Mouse (Mus musculus): Measurements from ENCODE around the gene Zdhhc12. TPM values are rescaled to one million over a fixed set of nuclear protein-coding genes. Genes with fewer than 3 reads are reported as not detected.
A peak's percentile ranks its signal among the peaks of the same experiment; 100 is the strongest.

The Zdhhc12 gene
- polyA plus RNA-seq, 1 experiment: 39.0 TPM

DNA sequence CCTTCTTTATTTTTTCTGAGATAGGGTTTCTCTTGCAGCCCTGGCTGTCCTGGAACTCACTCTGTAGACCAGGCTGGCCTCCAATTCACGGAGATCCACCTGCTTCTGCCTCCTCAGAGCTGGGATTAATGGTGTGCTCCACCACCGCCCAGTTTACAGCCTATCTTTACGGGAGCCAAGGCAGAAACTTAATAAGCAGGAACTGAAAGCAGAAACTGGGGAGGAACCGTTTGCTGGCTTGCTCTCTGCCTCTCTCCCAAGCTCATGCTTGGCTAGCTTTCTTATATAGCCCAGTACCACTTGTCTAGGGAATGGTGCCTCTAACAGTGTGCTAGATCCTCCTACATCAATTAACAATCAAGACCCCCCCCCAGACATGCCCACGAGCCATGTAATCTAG lies 9.3 kb downstream of the Zdhhc12 start:
- Histone ChIP-seq H3K4me1 (ENCODE audit: control insufficient read depth, insufficient read depth, low read length) (peaks cover 1% of the 10 kb centered on the region), H3K36me3 (ENCODE audit: control insufficient read depth, insufficient read depth, low read length, poor library complexity, severe bottlenecking) (no peaks in the 10 kb centered on the region), H3K4me3 (ENCODE audit: low read depth, low read length) (no peak overlapping the region), H3K27me3 (ENCODE audit: control insufficient read depth, insufficient read depth, low read length, poor library complexity, severe bottlenecking) (no peaks in the 10 kb centered on the region), H3K9ac (ENCODE audit: low read depth, poor library complexity, severe bottlenecking) (no peak overlapping the region), H3K27ac (ENCODE audit: insufficient read depth, low read length) (no peak overlapping the region), H3K9me3 (replicated peaks; ENCODE audit: control insufficient read depth, insufficient read depth, low read length, poor library complexity, severe bottlenecking) (no peaks in the 10 kb centered on the region)
- no peak for TF ChIP-seq EP300 (IDR thresholded peaks at IDR 0.05; ENCODE audit: insufficient read depth, low read depth, low read length)
- no peak for TF ChIP-seq POLR2A (IDR thresholded peaks at IDR 0.05; ENCODE audit: insufficient read depth, low read length)
- TF ChIP-seq CTCF (IDR thresholded peaks at IDR 0.05; ENCODE audit: low read depth, low read length): no peak

DNA sequence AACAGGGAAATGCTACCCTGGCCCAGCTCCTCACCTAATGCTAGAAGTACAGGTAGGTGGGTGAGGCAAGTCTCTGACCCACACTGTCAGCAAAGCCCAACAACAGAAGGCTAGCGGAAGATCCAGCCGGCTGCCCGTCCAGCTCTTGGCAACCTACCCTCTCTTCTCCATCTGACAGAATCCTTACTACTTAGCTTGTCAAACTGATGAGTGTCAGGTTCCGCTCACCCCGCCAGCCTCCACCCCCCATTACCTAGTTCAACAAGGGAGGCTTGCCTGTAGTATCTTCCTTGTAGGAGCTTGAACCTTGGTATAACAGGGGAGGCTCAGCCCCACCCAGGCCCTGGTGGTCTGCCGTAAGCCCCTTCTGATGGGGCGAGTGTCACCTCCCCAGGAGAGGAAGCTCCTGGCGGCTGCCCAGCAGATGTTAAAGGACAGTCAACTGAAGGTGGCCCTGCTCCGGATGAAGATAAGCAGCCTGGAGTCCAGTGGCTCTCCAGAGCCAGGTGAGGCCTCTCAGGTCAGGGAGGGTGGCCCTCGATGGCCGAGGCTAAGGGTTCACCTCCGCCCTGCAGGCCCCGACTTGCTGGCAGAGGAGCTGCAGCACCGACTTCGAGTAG lies 13.2 kb downstream of the Zdhhc12 start:
- no peaks in the 10 kb centered on the region for H3K9me3 ChIP-seq (replicated peaks; ENCODE audit: control insufficient read depth, insufficient read depth, low read length, poor library complexity, severe bottlenecking)
- peaks cover 6% of the 10 kb centered on the region for H3K4me1 ChIP-seq (ENCODE audit: control insufficient read depth, insufficient read depth, low read length)
- H3K9ac ChIP-seq (ENCODE audit: low read depth, poor library complexity, severe bottlenecking): no peak overlapping the region
- H3K27me3 ChIP-seq (ENCODE audit: control insufficient read depth, insufficient read depth, low read length, poor library complexity, severe bottlenecking): no peaks in the 10 kb centered on the region
- H3K36me3 ChIP-seq (ENCODE audit: control insufficient read depth, insufficient read depth, low read length, poor library complexity, severe bottlenecking): no peaks in the 10 kb centered on the region
- no peak overlapping the region for H3K4me3 ChIP-seq (ENCODE audit: low read depth, low read length)
- H3K27ac ChIP-seq (ENCODE audit: insufficient read depth, low read length): no peak overlapping the region
- TF ChIP-seq POLR2A (IDR thresholded peaks at IDR 0.05; ENCODE audit: insufficient read depth, low read length) (no peak), CTCF (IDR thresholded peaks at IDR 0.05; ENCODE audit: low read depth, low read length) (no peak), EP300 (IDR thresholded peaks at IDR 0.05; ENCODE audit: insufficient read depth, low read depth, low read length) (no peak)

DNA sequence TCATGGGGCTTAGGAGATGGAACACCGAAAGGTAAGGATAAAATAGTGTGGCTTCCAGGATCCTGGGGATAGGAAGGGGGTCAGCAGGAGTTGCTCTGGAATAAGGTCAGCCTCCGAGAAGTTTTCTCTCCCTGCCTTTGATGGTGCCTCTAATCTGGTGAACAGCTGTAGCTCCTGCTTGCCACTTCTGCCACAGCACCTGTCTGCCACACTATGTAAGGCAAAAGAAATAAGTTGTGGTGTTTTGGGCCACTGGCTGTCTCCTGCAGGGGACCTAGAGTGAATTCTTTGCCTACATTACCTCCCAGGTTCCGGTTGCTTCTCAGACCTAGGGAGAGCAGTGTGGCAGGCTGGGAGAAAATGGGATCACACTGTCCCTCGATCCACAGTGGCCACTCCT lies 14.7 kb downstream of the Zdhhc12 start:
- TF ChIP-seq CTCF (IDR thresholded peaks at IDR 0.05; ENCODE audit: low read depth, low read length) (no peak), EP300 (IDR thresholded peaks at IDR 0.05; ENCODE audit: insufficient read depth, low read depth, low read length) (no peak), POLR2A (IDR thresholded peaks at IDR 0.05; ENCODE audit: insufficient read depth, low read length) (no peak)
- no peaks in the 10 kb centered on the region for H3K27me3 ChIP-seq (ENCODE audit: control insufficient read depth, insufficient read depth, low read length, poor library complexity, severe bottlenecking)
- no peaks in the 10 kb centered on the region for H3K9me3 ChIP-seq (replicated peaks; ENCODE audit: control insufficient read depth, insufficient read depth, low read length, poor library complexity, severe bottlenecking)
- no peaks in the 10 kb centered on the region; the same call in 1 of the 2 replicates for H3K36me3 ChIP-seq (ENCODE audit: control insufficient read depth, insufficient read depth, low read length, poor library complexity, severe bottlenecking)
- H3K9ac ChIP-seq (ENCODE audit: low read depth, poor library complexity, severe bottlenecking): peak overlapping the region; percentile 89
- peak overlapping the region; percentile 82; the same call in 1 of the 2 replicates for H3K4me3 ChIP-seq (ENCODE audit: low read depth, low read length)
- H3K4me1 ChIP-seq (ENCODE audit: control insufficient read depth, insufficient read depth, low read length): peaks cover 6% of the 10 kb centered on the region
- no peak overlapping the region for H3K27ac ChIP-seq (ENCODE audit: insufficient read depth, low read length)

DNA sequence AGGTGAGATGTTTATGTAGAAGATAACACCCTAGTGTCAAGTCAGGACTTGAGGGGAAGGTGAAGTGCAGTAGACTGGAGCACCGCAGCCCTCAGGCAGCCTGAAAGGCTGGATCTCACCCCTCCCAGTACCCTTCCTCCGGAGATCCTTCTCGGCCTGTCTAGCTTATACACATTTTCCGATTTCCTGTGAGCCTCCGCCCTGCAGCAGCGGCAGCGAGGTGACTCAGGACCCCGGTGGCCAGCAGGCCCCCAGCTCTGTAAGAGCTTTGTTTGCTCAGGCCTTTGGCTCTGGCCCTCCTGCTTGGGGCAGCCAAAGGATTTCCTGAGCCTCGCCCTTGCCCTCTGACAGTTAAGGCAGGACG lies 15.1 kb downstream of the Zdhhc12 start:
- peak overlapping the region; percentile 82 for H3K4me3 ChIP-seq (ENCODE audit: low read depth, low read length)
- H3K9ac ChIP-seq (ENCODE audit: low read depth, poor library complexity, severe bottlenecking): peak overlapping the region; percentile 89
- no peaks in the 10 kb centered on the region for H3K27me3 ChIP-seq (ENCODE audit: control insufficient read depth, insufficient read depth, low read length, poor library complexity, severe bottlenecking)
- H3K9me3 ChIP-seq (replicated peaks; ENCODE audit: control insufficient read depth, insufficient read depth, low read length, poor library complexity, severe bottlenecking): no peaks in the 10 kb centered on the region
- H3K27ac ChIP-seq (ENCODE audit: insufficient read depth, low read length): peak overlapping the region; percentile 42
- H3K4me1 ChIP-seq (ENCODE audit: control insufficient read depth, insufficient read depth, low read length): peaks cover 6% of the 10 kb centered on the region
- H3K36me3 ChIP-seq (ENCODE audit: control insufficient read depth, insufficient read depth, low read length, poor library complexity, severe bottlenecking): no peaks in the 10 kb centered on the region; the same call in 1 of the 2 replicates
- TF ChIP-seq POLR2A (IDR thresholded peaks at IDR 0.05; ENCODE audit: insufficient read depth, low read length) (no peak), EP300 (IDR thresholded peaks at IDR 0.05; ENCODE audit: insufficient read depth, low read depth, low read length) (no peak), CTCF (IDR thresholded peaks at IDR 0.05; ENCODE audit: low read depth, low read length) (no peak)

DNA sequence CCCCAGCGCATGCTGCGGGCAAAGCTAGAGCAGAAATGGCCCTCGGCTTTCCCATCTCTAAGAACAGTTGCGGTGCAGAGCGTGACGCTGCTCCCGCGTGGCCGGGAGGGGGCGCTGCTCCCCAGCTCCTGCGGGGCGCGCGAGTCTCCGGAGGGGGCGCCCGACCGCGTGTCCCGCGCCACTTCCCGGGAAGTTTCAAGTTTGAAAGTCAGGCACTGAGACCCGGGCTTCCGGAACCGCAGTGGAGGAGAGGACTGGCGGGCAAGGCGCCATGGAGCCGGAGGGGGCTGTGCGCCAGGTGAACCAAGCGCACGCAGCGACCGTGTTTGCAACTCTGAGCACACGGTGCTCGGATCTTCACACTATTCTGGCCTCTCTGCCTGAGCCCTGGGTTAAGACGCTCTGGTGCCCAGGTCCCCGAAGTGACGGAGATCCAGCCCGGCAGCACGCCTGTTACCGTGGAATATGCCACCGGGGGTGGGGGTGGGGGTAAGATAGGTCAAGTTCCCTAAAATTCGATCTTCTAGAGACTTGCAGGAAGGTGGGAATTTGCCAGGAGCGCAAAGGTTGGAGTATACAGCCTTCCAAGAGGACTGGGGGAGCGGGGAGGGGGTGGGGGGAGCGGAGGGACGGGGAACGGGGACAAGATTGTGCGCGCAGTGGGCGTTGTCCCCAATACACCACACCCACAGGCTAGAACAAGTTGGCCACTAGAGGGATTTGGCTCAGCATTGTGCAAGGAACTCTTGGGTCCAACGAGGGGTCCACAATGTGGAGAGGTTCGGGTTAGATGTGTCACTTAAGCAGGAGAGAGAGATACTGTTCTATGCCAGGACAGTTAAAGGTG lies 15.7 kb downstream of the Zdhhc12 start, which contains the start of gene Pkn3:
Gene Pkn3 (plus strand): TSS at position 183 of the 847 bp plus-strand sequence.
- Histone ChIP-seq H3K36me3 (ENCODE audit: control insufficient read depth, insufficient read depth, low read length, poor library complexity, severe bottlenecking) (peaks cover 2% of the 10 kb centered on the region), H3K27ac (ENCODE audit: insufficient read depth, low read length) (peak within 1 kb of the TSS; percentile 83), H3K4me3 (ENCODE audit: low read depth, low read length) (peak within 1 kb of the TSS; percentile 82), H3K27me3 (ENCODE audit: control insufficient read depth, insufficient read depth, low read length, poor library complexity, severe bottlenecking) (no peaks in the 10 kb centered on the region), H3K9ac (ENCODE audit: low read depth, poor library complexity, severe bottlenecking) (peak within 1 kb of the TSS; percentile 89), H3K9me3 (replicated peaks; ENCODE audit: control insufficient read depth, insufficient read depth, low read length, poor library complexity, severe bottlenecking) (no peaks in the 10 kb centered on the region), H3K4me1 (ENCODE audit: control insufficient read depth, insufficient read depth, low read length) (peaks cover 6% of the 10 kb centered on the region)
- TF ChIP-seq EP300 (IDR thresholded peaks at IDR 0.05; ENCODE audit: insufficient read depth, low read depth, low read length): no peak
- TF ChIP-seq CTCF (IDR thresholded peaks at IDR 0.05; ENCODE audit: low read depth, low read length): peak; percentile 98

DNA sequence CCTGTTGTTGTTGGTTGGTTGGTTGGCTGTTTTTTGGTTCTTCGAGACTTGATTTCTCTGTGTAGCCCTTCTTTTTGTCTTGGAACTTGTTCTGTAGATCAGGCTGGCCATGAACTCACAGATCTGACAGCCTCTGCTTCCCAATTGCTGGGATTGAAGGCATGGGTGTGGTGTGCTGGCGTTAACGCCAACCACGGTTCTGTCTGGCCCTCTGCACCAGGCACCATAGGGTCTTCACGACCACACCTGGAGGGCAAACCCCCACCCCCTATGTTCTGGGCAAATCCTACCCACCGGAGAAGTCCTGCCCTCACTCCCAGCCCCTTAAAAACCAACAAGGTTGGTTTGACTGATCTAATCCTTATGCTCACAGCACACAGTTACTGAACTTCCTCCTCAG lies 16.5 kb downstream of the Zdhhc12 start:
- TF ChIP-seq EP300 (IDR thresholded peaks at IDR 0.05; ENCODE audit: insufficient read depth, low read depth, low read length) (no peak), POLR2A (IDR thresholded peaks at IDR 0.05; ENCODE audit: insufficient read depth, low read length) (no peak), CTCF (IDR thresholded peaks at IDR 0.05; ENCODE audit: low read depth, low read length) (no peak)
- Histone ChIP-seq H3K4me1 (ENCODE audit: control insufficient read depth, insufficient read depth, low read length) (peaks cover 6% of the 10 kb centered on the region), H3K4me3 (ENCODE audit: low read depth, low read length) (no peak overlapping the region), H3K9me3 (replicated peaks; ENCODE audit: control insufficient read depth, insufficient read depth, low read length, poor library complexity, severe bottlenecking) (no peaks in the 10 kb centered on the region), H3K36me3 (ENCODE audit: control insufficient read depth, insufficient read depth, low read length, poor library complexity, severe bottlenecking) (peaks cover 7% of the 10 kb centered on the region), H3K9ac (ENCODE audit: low read depth, poor library complexity, severe bottlenecking) (no peak overlapping the region), H3K27ac (ENCODE audit: insufficient read depth, low read length) (peak overlapping the region; percentile 82), H3K27me3 (ENCODE audit: control insufficient read depth, insufficient read depth, low read length, poor library complexity, severe bottlenecking) (no peaks in the 10 kb centered on the region)

All from ES-Bruce4 (cell line).